Mouse (Mus musculus) heart, postnatal 0 days (tissue): ENCODE results near the gene 4931406C07Rik. TPM values are rescaled to one million over a fixed set of nuclear protein-coding genes. Genes with fewer than 3 reads are reported as not detected.

ENCODE experiments used
- ATAC-seq: fragments of 200-750 bp; cut with Nextera tagmentation; 2 replicates; pipeline ENCODE4 v1.8.0; 2017; ENCODE audit warnings: low read depth, moderate number of reproducible peaks, moderate library complexity; ENCODE audit not compliant: insufficient read depth
- DNase-seq: peaks from one replicate; pipeline ENCODE4 v3.0.0-alpha.2; 2016; ENCODE audit warnings: low spot score
- H3K27ac ChIP-seq: fragments of 300-500 bp; sonication (generic); 2 replicates; pipeline ENCODE4 v1.5.1; 2014; ENCODE audit warnings: low read depth, mild to moderate bottlenecking
- H3K27me3 ChIP-seq: fragments of 300-500 bp; sonication (generic); 2 replicates; pipeline ENCODE4 v1.6.1; 2014; ENCODE audit warnings: low read length, mixed read lengths; ENCODE audit not compliant: control insufficient read depth, insufficient read depth
- H3K36me3 ChIP-seq: fragments of 300-500 bp; sonication (generic); replicated peaks from 2 replicates; pipeline ENCODE4 v1.6.1; 2014; ENCODE audit warnings: low read length, mixed read lengths; ENCODE audit not compliant: control insufficient read depth, insufficient read depth
- H3K4me1 ChIP-seq: fragments of 300-500 bp; sonication (generic); 2 replicates; pipeline ENCODE4 v1.6.1; 2014; ENCODE audit warnings: antibody characterized with exemption; ENCODE audit not compliant: control insufficient read depth, insufficient read depth
- H3K4me2 ChIP-seq: fragments of 300-500 bp; sonication (generic); 2 replicates; pipeline ENCODE4 v1.6.1; 2014; ENCODE audit warnings: low read depth, mild to moderate bottlenecking, low read length, moderate library complexity
- H3K4me3 ChIP-seq: fragments of 300-500 bp; sonication (generic); 2 replicates; pipeline ENCODE4 v1.5.1; 2014; ENCODE audit warnings: low read depth, low read length
- H3K9ac ChIP-seq: fragments of 300-500 bp; sonication (generic); replicated peaks from 2 replicates; pipeline ENCODE4 v1.6.1; 2014; ENCODE audit warnings: low read depth, low read length, mixed read lengths
- H3K9me3 ChIP-seq: fragments of 300-500 bp; sonication (generic); replicated peaks from 2 replicates; pipeline ENCODE4 v1.6.1; 2016; ENCODE audit warnings: low read length; ENCODE audit not compliant: control insufficient read depth
- CTCF ChIP-seq: IDR thresholded peaks from 2 replicates; pipeline ENCODE4 v1.5.1; 2016; ENCODE audit warnings: antibody characterized with exemption, control low read depth, low read depth
- EP300 ChIP-seq: IDR thresholded peaks from 2 replicates; pipeline ENCODE4 v1.6.1; 2016; ENCODE audit warnings: antibody characterized with exemption, low read depth
- WGBS: fragments of 180-500 bp; shearing (Covaris S2); extraction: QIAGEN DNeasy Blood & Tissue Kit; methylation state at CpG from one replicate; pipeline ENCODE4 v1.1.7; 2014; 5-methylcytosine and 5-hydroxymethylcytosine counted together
- microRNA-seq: library from miRNA; unstranded; fragments of <30 nt; microRNA quantifications from one replicate; pipeline ENCODE4, GENCODE M21; 2016
- polyA plus RNA-seq: library from polyadenylated mRNA; unstranded; fragments of >200 nt; fragmentation: Nextera tagmentation; extraction: Ambion mirVana; gene quantifications from 2 replicates; pipeline ENCODE4 v1.2.1, GENCODE M21; 2015
- total RNA-seq: library from RNA; depleted of rRNA; stranded (reverse); fragments of >200 nt; gene quantifications from 2 replicates; pipeline ENCODE4 v1.2.3, GENCODE M21; 2014; ENCODE audit warnings: low replicate concordance; rRNA removed

4931406C07Rik gene
- total and polyA plus RNA-seq, 2 experiments from 2014 or later = 1.6 to 6.4 TPM

DNA sequence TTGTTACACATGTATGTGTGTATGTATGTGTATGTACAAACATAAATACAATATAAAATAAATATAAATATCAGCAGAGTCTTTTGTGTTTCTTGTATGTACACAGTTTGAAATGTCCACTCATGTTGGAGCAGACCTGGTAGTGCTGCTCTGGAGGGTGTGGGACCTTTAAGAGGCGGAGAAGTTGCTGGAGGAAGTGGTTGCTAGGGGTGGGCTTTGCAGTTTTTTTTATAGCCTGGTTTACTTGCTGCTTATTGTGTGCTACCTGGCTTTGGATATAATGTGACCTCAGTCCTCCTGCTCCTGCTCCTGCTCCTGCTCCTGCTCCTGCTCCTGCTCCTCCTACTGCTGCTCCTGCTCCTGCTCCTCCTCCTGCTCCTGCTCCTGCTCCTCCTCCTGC lies 72.6 kb downstream of the 4931406C07Rik start:
- Histone ChIP-seq H3K4me3 (no peak overlapping the region), H3K9ac (no peak overlapping the region), H3K36me3 (no peaks in the 10 kb centered on the region), H3K4me2 (no peak overlapping the region), H3K27me3 (no peaks in the 10 kb centered on the region), H3K27ac (no peak overlapping the region), H3K4me1 (peaks cover 6% of the 10 kb centered on the region), H3K9me3 (no peaks in the 10 kb centered on the region)
- no peak for ATAC-seq
- WGBS = 79% methylated on average over 1 of the region's 1 CpGs
- TF ChIP-seq CTCF (no peak), EP300 (no peak)
- DNase-seq = no peak

Small RNA genes within 50 kb of the gene (microRNA-seq; reads per million reads assigned to microRNA genes)
- gene Gm49349 (not detected), gene mmu-mir-7650 (not detected)

Other genes with a start within 250 kb of the 4931406C07Rik start
- gene Hephl1, start 194.3 kb downstream of the 4931406C07Rik start, total RNA-seq = not detected in 2 replicates
- 0.03 TPM in 1 of 2 replicates, not detected in the other for gene Hephl1, start 194.3 kb downstream of the 4931406C07Rik start, polyA plus RNA-seq
- gene Vstm5, start 67.4 kb downstream of the 4931406C07Rik start, total RNA-seq = 1.6 TPM in 2 replicates
- 1.1 and 1.5 TPM in 2 replicates for gene Vstm5, start 67.4 kb downstream of the 4931406C07Rik start, polyA plus RNA-seq
- 11.9 and 16.8 TPM in 2 replicates for gene Med17, start 26.5 kb downstream of the 4931406C07Rik start, total RNA-seq
- gene Med17, start 26.5 kb downstream of the 4931406C07Rik start, polyA plus RNA-seq = 13.7 and 14.8 TPM in 2 replicates
- gene Taf1d, start 234 bp downstream of the 4931406C07Rik start, total RNA-seq = 119 and 128 TPM in 2 replicates
- gene Taf1d, start 234 bp downstream of the 4931406C07Rik start, polyA plus RNA-seq = 25.9 and 27.8 TPM in 2 replicates
- 9.2 and 10.2 TPM in 2 replicates for gene Cep295, start 51.3 kb upstream of the 4931406C07Rik start, total RNA-seq
- gene Cep295, start 51.3 kb upstream of the 4931406C07Rik start, polyA plus RNA-seq = 4.2 and 4.6 TPM in 2 replicates
- gene Smco4, start 187.0 kb upstream of the 4931406C07Rik start, total RNA-seq = 6.0 and 11.5 TPM in 2 replicates
- 1.2 and 1.3 TPM in 2 replicates for gene Smco4, start 187.0 kb upstream of the 4931406C07Rik start, polyA plus RNA-seq